ENCODE assay signal across 9 mouse cellular contexts in genomic region chr3:87884708-87885251, GRCm38 (mm10). TPM values are rescaled to one million over a fixed set of nuclear protein-coding genes. Genes with fewer than 3 reads are reported as not detected.
DNase-seq lines count a peak whose midpoint lies in the region; ATAC-seq and TF ChIP-seq lines count a peak whose summit lies in the region.
"Had no signal": no experiment of that assay in that cellular context is flagged by ENCODE, and none has a peak within 500 bp of the region (broad histone marks: within the 10 kb centered on the region; RNA-seq: fewer than 3 reads in every experiment).

No protein-coding gene starts in this region.

- H3K9ac ChIP-seq in MEL (ENCODE audit: control insufficient read depth, low read depth, low read length, poor library complexity, severe bottlenecking): peak overlapping the region; percentile 98
- H3K9ac ChIP-seq in liver, embryonic 11.5 days (ENCODE audit: low read depth, low read length): peak overlapping the region; percentile 95
- H3K9ac ChIP-seq in neural tube, embryonic 11.5 days (ENCODE audit: low read length): peak overlapping the region; percentile 87

- DNase-seq in 3T3-L1 (ENCODE audit: low read depth, low spot score) (peak; percentile 63), MEL (ENCODE audit: low read depth, low spot score) (peak; percentile 75)
- peak; percentile 39 to 47 for DNase-seq in cerebellum, postnatal 36 days
- DNase-seq in gastrocnemius, postnatal 14 days: peak; percentile 41
- DNase-seq in kidney, adult 2 months: peak; percentile 34
- peak; percentile 60 for DNase-seq in liver, embryonic 11.5 days (ENCODE audit: low spot score)
- DNase-seq in neural tube, embryonic 11.5 days (ENCODE audit: low spot score): no peak
- peak; percentile 42 for DNase-seq in thymus, postnatal 0 days (ENCODE audit: low spot score)

- H3K4me1 ChIP-seq in MEL (ENCODE audit: control insufficient read depth in 1 of 2, insufficient read depth in 2 of 2, low read length in 2 of 2): peaks cover 3 to 19% of the 10 kb centered on the region in 2 experiments; a peak in 3 of 4 replicates
- H3K4me1 ChIP-seq in kidney, adult 2 months (ENCODE audit: control insufficient read depth, insufficient read depth, low read length): peaks cover 16% of the 10 kb centered on the region
- peaks cover 19% of the 10 kb centered on the region for H3K4me1 ChIP-seq in liver, embryonic 11.5 days (replicated peaks; ENCODE audit: control insufficient read depth, insufficient read depth, low read length)
- peaks cover 11% of the 10 kb centered on the region for H3K4me1 ChIP-seq in neural tube, embryonic 11.5 days (ENCODE audit: control insufficient read depth, insufficient read depth, low read length)

- peaks cover 4 to 16% of the 10 kb centered on the region in 2 experiments; a peak in 3 of 4 replicates for H3K36me3 ChIP-seq in MEL (ENCODE audit: control insufficient read depth in 1 of 2, insufficient read depth in 2 of 2, low read length in 2 of 2)
- H3K36me3 ChIP-seq in kidney, adult 2 months (ENCODE audit: control insufficient read depth, insufficient read depth, low read length): no peaks in the 10 kb centered on the region
- peaks cover 7% of the 10 kb centered on the region for H3K36me3 ChIP-seq in liver, embryonic 11.5 days (ENCODE audit: control insufficient read depth, insufficient read depth, low read length)
- peaks cover 2% of the 10 kb centered on the region; the same call in 1 of the 2 replicates for H3K36me3 ChIP-seq in neural tube, embryonic 11.5 days (ENCODE audit: control insufficient read depth, insufficient read depth, low read length)

- H3K4me2 ChIP-seq in liver, embryonic 11.5 days: peak overlapping the region; percentile 96
- H3K4me2 ChIP-seq in neural tube, embryonic 11.5 days (ENCODE audit: low read depth): peak overlapping the region; percentile 47

- intact Hi-C loops in gastrocnemius, postnatal 14 days (cut with DNase I; ENCODE audit: low total_unique reads): no loop called here

- TF ChIP-seq EP300 in MEL (IDR thresholded peaks at IDR 0.05; ENCODE audit: low read depth in 1 of 2, low read length in 2 of 2): no peak

- under 1% methylated on average over 28 of the region's 28 CpGs for WGBS in kidney, adult 2 months
- under 1% methylated on average over 24 of the region's 28 CpGs for WGBS in liver, embryonic 11.5 days
- 0% methylated on average over 26 of the region's 28 CpGs for whole genome bisulfite sequencing in neural tube, embryonic 11.5 days

- peak; percentile 13 for ATAC-seq in liver, embryonic 11.5 days (replicated peaks; ENCODE audit: low FRiP score)
- 0 out of 2 replicates have a peak, but pooled peaks have one; percentile 17 for ATAC-seq in neural tube, embryonic 11.5 days (ENCODE audit: insufficient read depth, low FRiP score, low TSS enrichment)

- no peaks in the 10 kb centered on the region for H3K9me3 ChIP-seq in MEL (replicated peaks; ENCODE audit: insufficient read depth, low read length)
- no peaks in the 10 kb centered on the region; the same call in 1 of the 2 replicates for H3K9me3 ChIP-seq in liver, embryonic 11.5 days (ENCODE audit: control insufficient read depth, low read length)
- no peaks in the 10 kb centered on the region for H3K9me3 ChIP-seq in neural tube, embryonic 11.5 days (ENCODE audit: control insufficient read depth, low read length)

- H3K4me3 ChIP-seq in MEL (ENCODE audit: control insufficient read depth in 1 of 2, insufficient read depth in 1 of 2, low read depth in 2 of 2, low read length in 2 of 2): peak overlapping the region; percentile 47 to 93
- peak overlapping the region; percentile 93 for H3K4me3 ChIP-seq in kidney, adult 2 months (ENCODE audit: insufficient read depth, low read depth, low read length)
- H3K4me3 ChIP-seq in liver, embryonic 11.5 days (ENCODE audit: low read depth, low read length): peak overlapping the region; percentile 94
- H3K4me3 ChIP-seq in neural tube, embryonic 11.5 days (ENCODE audit: low read depth, low read length): peak overlapping the region; percentile 90

- no peak; a peak in 1 of 4 replicates for TF ChIP-seq POLR2A in MEL (IDR thresholded peaks at IDR 0.05; ENCODE audit: control insufficient read depth in 1 of 2, insufficient read depth in 1 of 2, low read depth in 1 of 2, low read length in 2 of 2, poor library complexity in 1 of 2)
- TF ChIP-seq POLR2A in kidney, adult 2 months (IDR thresholded peaks at IDR 0.05; ENCODE audit: low read depth, low read length): no peak

- no peak for TF ChIP-seq RAD21 in MEL (IDR thresholded peaks at IDR 0.05; ENCODE audit: low read depth, low read length)

- H3K27ac ChIP-seq in MEL (ENCODE audit: control insufficient read depth, low read depth, low read length): peak overlapping the region; percentile 82
- H3K27ac ChIP-seq in kidney, adult 2 months (ENCODE audit: insufficient read depth, low read depth, low read length): peak overlapping the region; percentile 87
- H3K27ac ChIP-seq in liver, embryonic 11.5 days (ENCODE audit: low read depth, low read length): peak overlapping the region; percentile 88
- peak overlapping the region; percentile 72 for H3K27ac ChIP-seq in neural tube, embryonic 11.5 days (ENCODE audit: low read depth, low read length)

- H3K27me3 ChIP-seq in MEL (ENCODE audit: control insufficient read depth in 1 of 2, insufficient read depth in 2 of 2, low read length in 2 of 2): no peaks in the 10 kb centered on the region
- no peaks in the 10 kb centered on the region for H3K27me3 ChIP-seq in kidney, adult 2 months (replicated peaks; ENCODE audit: control insufficient read depth, insufficient read depth, low read length)
- H3K27me3 ChIP-seq in liver, embryonic 11.5 days (replicated peaks; ENCODE audit: control insufficient read depth, insufficient read depth, low read length): no peaks in the 10 kb centered on the region
- H3K27me3 ChIP-seq in neural tube, embryonic 11.5 days (ENCODE audit: control insufficient read depth, insufficient read depth, low read length): no peaks in the 10 kb centered on the region

- TF ChIP-seq CTCF in MEL (IDR thresholded peaks at IDR 0.05 in 2 of 3, conservative IDR thresholded peaks at IDR 0.05 in 1 of 3; ENCODE audit: control insufficient read depth in 1 of 3, insufficient read depth in 1 of 3, low read depth in 2 of 3, low read length in 3 of 3, poor library complexity in 1 of 3, severe bottlenecking in 1 of 3): no peak
- no peak for TF ChIP-seq CTCF in kidney, adult 2 months (conservative IDR thresholded peaks at IDR 0.05; ENCODE audit: insufficient read depth, insufficient read length, low read depth, low read length)

- peaks cover 37% of the 10 kb centered on the region for H3K79me2 ChIP-seq in MEL (ENCODE audit: control insufficient read depth, insufficient read depth, low read length, poor library complexity)

RNA-seq across cellular contexts. Expression of gene Prcc, which starts 0.6 kb away (rescaled TPM):
- 43.2 and 47.0 TPM in 2 replicates for total RNA-seq in MEL (2012; rRNA removed)
- 10 to 100 TPM in 1 of 2 experiments, not detected in 1; 65.9 TPM for polyA plus RNA-seq in MEL (2012; ENCODE audit: insufficient read depth in 1 of 2, insufficient read length in 2 of 2, low read depth in 1 of 2, low replicate concordance in 2 of 2, missing spikeins in 1 of 2)
- 10 to 100 TPM; 40.1 to 40.5 TPM for total RNA-seq in gastrocnemius, postnatal 14 days (2021)
- 36.3 and 37.3 TPM in 2 replicates for polyA plus RNA-seq in kidney, adult 2 months (2012; rRNA removed)
- 15.4 and 15.6 TPM in 2 replicates for polyA plus RNA-seq in liver, embryonic 11.5 days (2014; fragmentation: Nextera tagmentation; extraction: Ambion mirVana)
- polyA plus RNA-seq in neural tube, embryonic 11.5 days (2014; fragmentation: Nextera tagmentation; extraction: Ambion mirVana): 17.8 and 20.3 TPM in 2 replicates
- polyA plus RNA-seq in thymus, postnatal 0 days (2015; fragmentation: Nextera tagmentation; extraction: Ambion mirVana): 13.9 and 14.4 TPM in 2 replicates

RNA-seq across cellular contexts. Expression of gene Hdgf, which starts 21.3 kb away (rescaled TPM):
- total RNA-seq in MEL (2012; rRNA removed): 505 and 519 TPM in 2 replicates
- 1,000 to 10,000 TPM in 1 of 2 experiments, 100 to 1,000 TPM in 1; 369 to 1,503 TPM for polyA plus RNA-seq in MEL (2012; ENCODE audit: insufficient read depth in 1 of 2, insufficient read length in 2 of 2, low read depth in 1 of 2, low replicate concordance in 2 of 2, missing spikeins in 1 of 2)
- 100 to 1,000 TPM; 152 to 161 TPM for total RNA-seq in gastrocnemius, postnatal 14 days (2021)
- polyA plus RNA-seq in kidney, adult 2 months (2012; rRNA removed): 104 and 113 TPM in 2 replicates
- polyA plus RNA-seq in liver, embryonic 11.5 days (2014; fragmentation: Nextera tagmentation; extraction: Ambion mirVana): 520 and 526 TPM in 2 replicates
- polyA plus RNA-seq in neural tube, embryonic 11.5 days (2014; fragmentation: Nextera tagmentation; extraction: Ambion mirVana): 256 and 261 TPM in 2 replicates
- polyA plus RNA-seq in thymus, postnatal 0 days (2015; fragmentation: Nextera tagmentation; extraction: Ambion mirVana): 223 and 234 TPM in 2 replicates

RNA-seq across cellular contexts. Expression of gene Mrpl24, which starts 34.5 kb away (rescaled TPM):
- total RNA-seq in MEL (2012; rRNA removed): 59.5 and 66.2 TPM in 2 replicates
- polyA plus RNA-seq in MEL (2012; ENCODE audit: insufficient read depth in 1 of 2, insufficient read length in 2 of 2, low read depth in 1 of 2, low replicate concordance in 2 of 2, missing spikeins in 1 of 2): 10 to 100 TPM in 1 of 2 experiments, not detected in 1; 77.3 TPM
- 10 to 100 TPM; 42.1 to 46.5 TPM for total RNA-seq in gastrocnemius, postnatal 14 days (2021)
- 71.9 and 100 TPM in 2 replicates for polyA plus RNA-seq in kidney, adult 2 months (2012; rRNA removed)
- polyA plus RNA-seq in liver, embryonic 11.5 days (2014; fragmentation: Nextera tagmentation; extraction: Ambion mirVana): 95.7 and 97.5 TPM in 2 replicates
- 76.1 and 79.2 TPM in 2 replicates for polyA plus RNA-seq in neural tube, embryonic 11.5 days (2014; fragmentation: Nextera tagmentation; extraction: Ambion mirVana)
- polyA plus RNA-seq in thymus, postnatal 0 days (2015; fragmentation: Nextera tagmentation; extraction: Ambion mirVana): 107 and 108 TPM in 2 replicates

RNA-seq across cellular contexts. Expression of gene Sh2d2a, which starts 38.2 kb away (rescaled TPM):
- total RNA-seq in MEL (2012; rRNA removed): not detected in 2 replicates
- polyA plus RNA-seq in MEL (2012; ENCODE audit: insufficient read depth in 1 of 2, insufficient read length in 2 of 2, low read depth in 1 of 2, low replicate concordance in 2 of 2, missing spikeins in 1 of 2): not detected
- under 1 TPM in 1 of 2 experiments, not detected in 1; 0.06 TPM for total RNA-seq in gastrocnemius, postnatal 14 days (2021)
- 0.56 and 2.4 TPM in 2 replicates for polyA plus RNA-seq in kidney, adult 2 months (2012; rRNA removed)
- 0.13 and 0.15 TPM in 2 replicates for polyA plus RNA-seq in liver, embryonic 11.5 days (2014; fragmentation: Nextera tagmentation; extraction: Ambion mirVana)
- not detected in 2 replicates for polyA plus RNA-seq in neural tube, embryonic 11.5 days (2014; fragmentation: Nextera tagmentation; extraction: Ambion mirVana)
- 101 and 108 TPM in 2 replicates for polyA plus RNA-seq in thymus, postnatal 0 days (2015; fragmentation: Nextera tagmentation; extraction: Ambion mirVana)
- total RNA-seq: gastrocnemius, adult 8-10 months had no signal

RNA-seq across cellular contexts. Expression of gene Isg20l2, which starts 45.3 kb away (rescaled TPM):
- 61.4 and 71.8 TPM in 2 replicates for total RNA-seq in MEL (2012; rRNA removed)
- polyA plus RNA-seq in MEL (2012; ENCODE audit: insufficient read depth in 1 of 2, insufficient read length in 2 of 2, low read depth in 1 of 2, low replicate concordance in 2 of 2, missing spikeins in 1 of 2): 10 to 100 TPM in 1 of 2 experiments, not detected in 1; 45.0 TPM
- 1 to 10 TPM; 9.0 to 9.6 TPM for total RNA-seq in gastrocnemius, postnatal 14 days (2021)
- 11.0 and 11.5 TPM in 2 replicates for polyA plus RNA-seq in kidney, adult 2 months (2012; rRNA removed)
- 66.9 and 68.1 TPM in 2 replicates for polyA plus RNA-seq in liver, embryonic 11.5 days (2014; fragmentation: Nextera tagmentation; extraction: Ambion mirVana)
- polyA plus RNA-seq in neural tube, embryonic 11.5 days (2014; fragmentation: Nextera tagmentation; extraction: Ambion mirVana): 52.3 and 53.9 TPM in 2 replicates
- polyA plus RNA-seq in thymus, postnatal 0 days (2015; fragmentation: Nextera tagmentation; extraction: Ambion mirVana): 58.9 and 61.4 TPM in 2 replicates
